Mouse (Mus musculus) CH12.LX (cell line): ENCODE measurements around the gene Rxfp3. TPM values are rescaled to one million over a fixed set of nuclear protein-coding genes. Genes with fewer than 3 reads are reported as not detected.
A peak's percentile ranks its signal among the peaks of the same experiment; 100 is the strongest.

Experiments
- DNase-seq: peaks from one replicate; pipeline ENCODE4 v3.0.0-alpha.2; 2013; ENCODE audit errors: extremely low read depth
- H3K27ac ChIP-seq: 2 replicates; pipeline ENCODE4 v1.5.1; 2012; ENCODE audit warnings: low read depth, mild to moderate bottlenecking, control low read depth, moderate library complexity; ENCODE audit not compliant: insufficient read depth
- H3K27me3 ChIP-seq: replicated peaks from 2 replicates; pipeline ENCODE3; 2012; ENCODE audit warnings: inconsistent platforms
- H3K36me3 ChIP-seq, 2 experiments: replicated peaks in 1 of 2; 2 replicates each; pipeline versions ENCODE3 to v1.6.1; 2012; ENCODE audit warnings: inconsistent platforms in 1 of 2, low read length in 1 of 2, mild to moderate bottlenecking in 1 of 2, mixed read lengths in 1 of 2, moderate library complexity in 1 of 2; ENCODE audit not compliant: control insufficient read depth in 1 of 2, insufficient read depth in 1 of 2
- H3K4me1 ChIP-seq, 2 experiments: 2 replicates each; pipeline ENCODE4 v1.6.1; 2012; ENCODE audit warnings: inconsistent platforms in 1 of 2, moderate library complexity in 1 of 2; ENCODE audit not compliant: insufficient read depth in 2 of 2, control insufficient read depth in 1 of 2
- H3K4me2 ChIP-seq: 2 replicates; pipeline ENCODE4 v1.6.1; 2012; ENCODE audit warnings: low read depth, mild to moderate bottlenecking, control low read depth; ENCODE audit not compliant: poor library complexity, insufficient read depth, severe bottlenecking
- H3K4me3 ChIP-seq, 3 experiments: fragments of 150-350 bp in 1 of 3; sonication (generic) in 1 of 3; replicated peaks in 1 of 3; 2 replicates each; pipeline versions ENCODE3 to v1.5.1; 2011 to 2012; ENCODE audit warnings: low read depth in 2 of 3, low read length in 2 of 3, mild to moderate bottlenecking in 2 of 3, moderate library complexity in 2 of 3, control low read depth in 1 of 3, improper control_type of control experiment in 1 of 3, inconsistent platforms in 1 of 3, mixed read lengths in 1 of 3; ENCODE audit not compliant: poor library complexity in 1 of 3
- H3K79me2 ChIP-seq: replicated peaks from 2 replicates; pipeline ENCODE4 v1.6.1; 2012; ENCODE audit warnings: mild to moderate bottlenecking, moderate library complexity; ENCODE audit not compliant: control insufficient read depth, poor library complexity, insufficient read depth, severe bottlenecking; ENCODE audit errors: extremely low read depth
- H3K9ac ChIP-seq: 2 replicates; pipeline ENCODE4 v1.6.1; 2012; ENCODE audit warnings: low read depth, mild to moderate bottlenecking, control low read depth, moderate library complexity; ENCODE audit not compliant: insufficient read depth
- H3K9me3 ChIP-seq: replicated peaks from 2 replicates; pipeline ENCODE3; 2012; ENCODE audit warnings: low read length, inconsistent platforms, mixed read lengths
- BHLHE40 ChIP-seq: IDR thresholded peaks from 2 replicates; pipeline ENCODE4 v1.6.1; 2011; ENCODE audit warnings: mild to moderate bottlenecking, low read depth, low read length, improper control_type of control experiment
- CTCF ChIP-seq, 2 experiments: IDR thresholded peaks in 1 of 2; conservative IDR thresholded peaks in 1 of 2; 2 replicates each; pipeline ENCODE4 v1.5.1; 2011 to 2012; ENCODE audit warnings: low read depth in 2 of 2, low read length in 2 of 2, improper control_type of control experiment in 1 of 2, inconsistent platforms in 1 of 2, mild to moderate bottlenecking in 1 of 2, moderate library complexity in 1 of 2
- EP300 ChIP-seq: IDR thresholded peaks from 2 replicates; pipeline ENCODE4 v1.6.1; 2011; ENCODE audit warnings: low read length, improper control_type of control experiment
- ETS1 ChIP-seq: conservative IDR thresholded peaks from 2 replicates; pipeline ENCODE4 v1.6.1; 2012; ENCODE audit warnings: low read depth, mild to moderate bottlenecking, inconsistent platforms, low read length, improper control_type of control experiment, moderate library complexity
- IRF4 ChIP-seq: IDR thresholded peaks from 2 replicates; pipeline ENCODE4 v1.6.1; 2014; ENCODE audit warnings: low read depth, mild to moderate bottlenecking, inconsistent platforms, low read length, improper control_type of control experiment
- JUN ChIP-seq: IDR thresholded peaks from 2 replicates; pipeline ENCODE4 v1.6.1; 2011; ENCODE audit warnings: low read depth, mild to moderate bottlenecking, low read length, improper control_type of control experiment, moderate library complexity; ENCODE audit not compliant: insufficient read depth
- JUND ChIP-seq: conservative IDR thresholded peaks from 2 replicates; pipeline ENCODE4 v1.6.1; 2011; ENCODE audit warnings: low read depth, low read length, improper control_type of control experiment
- KAT2A ChIP-seq: IDR thresholded peaks from 2 replicates; pipeline ENCODE4 v1.6.1; 2012; ENCODE audit warnings: low read length, improper control_type of control experiment, inconsistent platforms; ENCODE audit not compliant: insufficient replicate concordance
- MAX ChIP-seq: IDR thresholded peaks from 2 replicates; pipeline ENCODE4 v1.6.1; 2011; ENCODE audit warnings: low read length, improper control_type of control experiment
- MAZ ChIP-seq: IDR thresholded peaks from 2 replicates; pipeline ENCODE4 v1.6.1; 2012; ENCODE audit warnings: low read depth, mild to moderate bottlenecking, inconsistent platforms, low read length, improper control_type of control experiment, moderate library complexity
- MEF2A ChIP-seq: IDR thresholded peaks from 2 replicates; pipeline ENCODE4 v1.6.1; 2014; ENCODE audit warnings: low read depth, mild to moderate bottlenecking, inconsistent platforms, low read length, improper control_type of control experiment, borderline replicate concordance
- MYC ChIP-seq: IDR thresholded peaks from 2 replicates; pipeline ENCODE4 v1.6.1; 2011; ENCODE audit warnings: low read depth, mild to moderate bottlenecking, improper control_type of control experiment, low read length
- NELFE ChIP-seq: IDR thresholded peaks from 2 replicates; pipeline ENCODE4 v1.6.1; 2011; ENCODE audit warnings: low read depth, low read length, improper control_type of control experiment
- NRF1 ChIP-seq: IDR thresholded peaks from 2 replicates; pipeline ENCODE4 v1.6.1; 2014; ENCODE audit warnings: low read depth, mild to moderate bottlenecking, inconsistent platforms, low read length, improper control_type of control experiment, moderate library complexity
- POLR2AphosphoS2 ChIP-seq: IDR thresholded peaks from 2 replicates; pipeline ENCODE4 v1.6.1; 2011; ENCODE audit warnings: low read depth, low read length, improper control_type of control experiment
- SMC3 ChIP-seq: IDR thresholded peaks from 2 replicates; pipeline ENCODE4 v1.6.1; 2011; ENCODE audit warnings: low read depth, low read length, improper control_type of control experiment
- TBP ChIP-seq: conservative IDR thresholded peaks from 2 replicates; pipeline ENCODE4 v1.6.1; 2011; ENCODE audit warnings: low read depth, low read length, improper control_type of control experiment
- USF1 ChIP-seq: IDR thresholded peaks from 2 replicates; pipeline ENCODE4 v1.6.1; 2014; ENCODE audit warnings: low read depth, mild to moderate bottlenecking, inconsistent platforms, low read length, improper control_type of control experiment
- USF2 ChIP-seq: conservative IDR thresholded peaks from 2 replicates; pipeline ENCODE4 v1.6.1; 2011; ENCODE audit warnings: low read depth, low read length, improper control_type of control experiment
- ZKSCAN1 ChIP-seq: IDR thresholded peaks from 2 replicates; pipeline ENCODE4 v1.6.1; 2012; ENCODE audit warnings: low read depth, inconsistent platforms, low read length, improper control_type of control experiment, borderline replicate concordance
- ZNF384 ChIP-seq: IDR thresholded peaks from 2 replicates; pipeline ENCODE4 v1.6.1; 2012; ENCODE audit warnings: low read depth, low read length, improper control_type of control experiment, inconsistent platforms
- dilution Hi-C: fragments of 300-500 bp; cut with MboI; formaldehyde crosslinking; loops from 2 replicates; pipeline ENCODE4 v1.14.3; 2020; ENCODE audit warnings: low sequenced_read_pairs; ENCODE audit not compliant: extremely low pct_unique_long_range_greater_than_20kb, extremely low pct_ligation_motif_present
- in situ Hi-C: fragments of 300-500 bp; cut with MboI; formaldehyde crosslinking; loops from 3 replicates; pipeline ENCODE4 v1.14.3; 2019; ENCODE audit warnings: low sequenced_read_pairs, low pct_ligation_motif_present, low pct_unique_long_range_greater_than_20kb, mixed read lengths
- polyA plus RNA-seq: library from polyadenylated mRNA; unstranded; fragments of >175 nt; gene quantifications from 2 replicates; pipeline ENCODE4 v1.2.1, GENCODE M21; 2012; ENCODE audit warnings: low read depth; ENCODE audit not compliant: insufficient read length
- total RNA-seq, 2 experiments: library from RNA; depleted of rRNA; stranded (reverse); fragments of 300-350 nt in 1 of 2; fragments of >200 nt in 1 of 2; gene quantifications; 2 replicates each; pipeline ENCODE4 v1.2.3; 2012 to 2014

Rxfp3 gene
- total and polyA plus RNA-seq, 3 experiments = not detected

- peak; percentile 21 for DNase-seq
- in situ Hi-C loops = no loop called here
- dilution Hi-C loops = no loop called here
- no peak overlapping the region for H3K9ac ChIP-seq
- H3K27me3 ChIP-seq = no peaks in the 10 kb centered on the region
- no peaks in the 10 kb centered on the region for H3K36me3 ChIP-seq
- H3K4me3 ChIP-seq = no peak overlapping the region
- no peak overlapping the region for H3K27ac ChIP-seq
- peaks cover 11 to 12% of the 10 kb centered on the region in 2 experiments; a peak in 2 of 4 replicates for H3K4me1 ChIP-seq
- TF ChIP-seq SMC3 (no peak), ETS1 (0 out of 2 replicates have a peak, but pooled peaks have one; percentile 42), MYC (no peak), ZNF384 (peak; percentile 68), CTCF (conservative IDR thresholded peaks at IDR 0.05 in 1 of 2, IDR thresholded peaks at IDR 0.05 in 1 of 2; ENCODE audit: low read depth in 2 of 2, low read length in 2 of 2) (no peak), ZKSCAN1 (no peak), NRF1 (no peak), MEF2A (peak; percentile 84; the same call in 1 of the 2 replicates), IRF4 (peak; percentile 88), EP300 (peak; percentile 64; the same call in 1 of the 2 replicates), JUND (peak; percentile 65), POLR2AphosphoS2 (no peak), MAZ (no peak), NELFE (no peak), KAT2A (no peak), JUN (peak; percentile 61; the same call in 1 of the 2 replicates)
- H3K9me3 ChIP-seq = no peaks in the 10 kb centered on the region
- no peaks in the 10 kb centered on the region for H3K79me2 ChIP-seq
- no peak overlapping the region for H3K4me2 ChIP-seq
Measured at GRCm38 (mm10) chr15:11041229-11041628, 3.4 kb upstream of the Rxfp3 start.

- peak; percentile 44; the same call in 1 of the 2 replicates for TF ChIP-seq BHLHE40
- TF ChIP-seq TBP = no peak
- peak; percentile 41; the same call in 1 of the 2 replicates for TF ChIP-seq USF1
- TF ChIP-seq POLR2AphosphoS2 = no peak
- 0 out of 2 replicates have a peak, but pooled peaks have one; percentile 35 for TF ChIP-seq USF2
- TF ChIP-seq ZKSCAN1 = no peak
- no peak for TF ChIP-seq MAX
- no peaks in the 10 kb centered on the region for H3K36me3 ChIP-seq
- H3K27ac ChIP-seq = no peak overlapping the region
- no peak overlapping the region for H3K4me2 ChIP-seq
- no peak overlapping the region for H3K4me3 ChIP-seq
- dilution Hi-C loops = no loop called here
- DNase-seq = no peak
- no peak overlapping the region for H3K9ac ChIP-seq
- no peaks in the 10 kb centered on the region for H3K9me3 ChIP-seq
- in situ Hi-C loops = no loop called here
- H3K79me2 ChIP-seq = no peaks in the 10 kb centered on the region
- no peaks in the 10 kb centered on the region for H3K27me3 ChIP-seq
- H3K4me1 ChIP-seq = peaks cover 11 to 12% of the 10 kb centered on the region in 2 experiments; a peak in 2 of 4 replicates
Measured at GRCm38 (mm10) chr15:11040067-11040466, 2.3 kb upstream of the Rxfp3 start.
